Mouse (Mus musculus) heart, embryonic 15.5 days (tissue): ENCODE data around the gene Ttc7b. TPM values are rescaled to one million over a fixed set of nuclear protein-coding genes. Genes with fewer than 3 reads are reported as not detected.

ENCODE experiments used
- ATAC-seq: fragments of 200-750 bp; cut with Nextera tagmentation; replicated peaks from 2 replicates; pipeline ENCODE4 v1.8.0; 2017; ENCODE audit warnings: low read depth, moderate TSS enrichment; ENCODE audit not compliant: insufficient number of reproducible peaks, insufficient read depth, low FRiP score
- H3K27ac ChIP-seq: fragments of 300-500 bp; sonication (generic); 2 replicates; pipeline ENCODE4 v1.5.1; 2015; ENCODE audit warnings: mild to moderate bottlenecking, inconsistent platforms
- H3K27me3 ChIP-seq: fragments of 300-500 bp; sonication (generic); 2 replicates; pipeline ENCODE4 v1.6.1; 2015; ENCODE audit warnings: inconsistent platforms
- H3K36me3 ChIP-seq: fragments of 300-500 bp; sonication (generic); 2 replicates; pipeline ENCODE4 v1.6.1; 2015; ENCODE audit warnings: mild to moderate bottlenecking, inconsistent platforms
- H3K4me1 ChIP-seq: fragments of 300-500 bp; sonication (generic); replicated peaks from 2 replicates; pipeline ENCODE4 v1.6.1; 2015; ENCODE audit warnings: inconsistent platforms
- H3K4me2 ChIP-seq: fragments of 300-500 bp; sonication (generic); 2 replicates; pipeline ENCODE4 v1.6.1; 2015; ENCODE audit warnings: inconsistent platforms, mild to moderate bottlenecking, moderate library complexity
- H3K4me3 ChIP-seq: fragments of 300-500 bp; sonication (generic); 2 replicates; pipeline ENCODE4 v1.5.1; 2015; ENCODE audit warnings: mild to moderate bottlenecking, inconsistent platforms
- H3K9ac ChIP-seq: fragments of 300-500 bp; sonication (generic); 2 replicates; pipeline ENCODE4 v1.6.1; 2015; ENCODE audit warnings: mild to moderate bottlenecking, inconsistent platforms
- H3K9me3 ChIP-seq: fragments of 300-500 bp; sonication (generic); replicated peaks from 2 replicates; pipeline ENCODE4 v1.6.1; 2016; ENCODE audit warnings: inconsistent platforms
- WGBS: fragments of 180-500 bp; shearing (Covaris S2); methylation state at CpG from one replicate; pipeline ENCODE4 v1.1.7; 2015; ENCODE audit warnings: mixed read lengths; 5-methylcytosine and 5-hydroxymethylcytosine counted together
- polyA plus RNA-seq: library from polyadenylated mRNA; unstranded; fragments of >200 nt; fragmentation: Nextera tagmentation; extraction: Ambion mirVana; gene quantifications from 2 replicates; pipeline ENCODE4 v1.2.1, GENCODE M21; 2015

The Ttc7b gene
- polyA plus RNA-seq, 1 experiment from 2014 or later = 9.2 TPM

GRCm38 (mm10) chr12:100508668-100509067, 12.0 kb downstream of the Ttc7b start:
- Histone ChIP-seq H3K9ac (no peak overlapping the region), H3K4me1 (peaks cover 27% of the 10 kb centered on the region), H3K4me3 (no peak overlapping the region), H3K36me3 (no peaks in the 10 kb centered on the region), H3K27me3 (no peaks in the 10 kb centered on the region), H3K4me2 (no peak overlapping the region), H3K9me3 (no peaks in the 10 kb centered on the region), H3K27ac (peak overlapping the region; percentile 22; the same call in 1 of the 2 replicates)
- 71% methylated on average over 5 of the region's 5 CpGs for WGBS
- ATAC-seq = no peak

GRCm38 (mm10) chr12:100505484-100505883, 15.1 kb downstream of the Ttc7b start:
- no peak for ATAC-seq
- 97% methylated on average over 1 of the region's 1 CpGs for WGBS
- Histone ChIP-seq H3K4me2 (no peak overlapping the region), H3K4me3 (no peak overlapping the region), H3K36me3 (no peaks in the 10 kb centered on the region), H3K27ac (no peak overlapping the region), H3K4me1 (peaks cover 23% of the 10 kb centered on the region; the same call in 1 of the 2 replicates), H3K9me3 (no peaks in the 10 kb centered on the region), H3K9ac (no peak overlapping the region), H3K27me3 (no peaks in the 10 kb centered on the region)

GRCm38 (mm10) chr12:100504585-100504984, 16.0 kb downstream of the Ttc7b start:
- Histone ChIP-seq H3K36me3 (0 out of 2 replicates have a peak, but pooled peaks cover 5% of the 10 kb centered on the region), H3K9me3 (no peaks in the 10 kb centered on the region), H3K4me3 (no peak overlapping the region), H3K4me2 (no peak overlapping the region), H3K27me3 (no peaks in the 10 kb centered on the region), H3K9ac (no peak overlapping the region), H3K4me1 (peaks cover 21% of the 10 kb centered on the region; the same call in 1 of the 2 replicates), H3K27ac (no peak overlapping the region)
- WGBS = 94% methylated on average over 2 of the region's 2 CpGs
- ATAC-seq = no peak

- WGBS = 81% methylated on average over 4 of the region's 4 CpGs
- peaks cover 21% of the 10 kb centered on the region; the same call in 1 of the 2 replicates for H3K4me1 ChIP-seq
- H3K9me3 ChIP-seq = no peaks in the 10 kb centered on the region
- peak overlapping the region; percentile 14; the same call in 1 of the 2 replicates for H3K27ac ChIP-seq
- H3K4me2 ChIP-seq = no peak overlapping the region
- ATAC-seq = no peak
- H3K9ac ChIP-seq = no peak overlapping the region
- H3K27me3 ChIP-seq = no peaks in the 10 kb centered on the region
- H3K36me3 ChIP-seq = 0 out of 2 replicates have a peak, but pooled peaks cover 14% of the 10 kb centered on the region
- no peak overlapping the region for H3K4me3 ChIP-seq
These were observed 17.0 kb downstream of the Ttc7b start for GRCm38 (mm10) chr12:100503659-100504058.

GRCm38 (mm10) chr12:100502544-100502943, 18.1 kb downstream of the Ttc7b start:
- Histone ChIP-seq H3K4me3 (no peak overlapping the region), H3K4me2 (no peak overlapping the region), H3K27ac (no peak overlapping the region), H3K36me3 (peaks cover 22% of the 10 kb centered on the region; the same call in 1 of the 2 replicates), H3K9ac (no peak overlapping the region), H3K9me3 (no peaks in the 10 kb centered on the region), H3K4me1 (peaks cover 21% of the 10 kb centered on the region; the same call in 1 of the 2 replicates), H3K27me3 (no peaks in the 10 kb centered on the region)
- ATAC-seq = no peak
- WGBS = 72% methylated on average over 3 of the region's 3 CpGs

- H3K4me1 ChIP-seq = peaks cover 21% of the 10 kb centered on the region; the same call in 1 of the 2 replicates
- H3K9me3 ChIP-seq = no peaks in the 10 kb centered on the region
- no peak overlapping the region for H3K4me2 ChIP-seq
- H3K27ac ChIP-seq = no peak overlapping the region
- ATAC-seq = no peak
- no peak overlapping the region for H3K4me3 ChIP-seq
- H3K27me3 ChIP-seq = no peaks in the 10 kb centered on the region
- WGBS = 70% methylated on average over 4 of the region's 4 CpGs
- peaks cover 29% of the 10 kb centered on the region; the same call in 1 of the 2 replicates for H3K36me3 ChIP-seq
- H3K9ac ChIP-seq = no peak overlapping the region
These were observed 19.4 kb downstream of the Ttc7b start for GRCm38 (mm10) chr12:100501261-100501660.

- Histone ChIP-seq H3K4me3 (no peak overlapping the region), H3K27me3 (no peaks in the 10 kb centered on the region), H3K36me3 (peaks cover 35% of the 10 kb centered on the region; the same call in 1 of the 2 replicates), H3K9ac (no peak overlapping the region), H3K4me1 (peaks cover 13% of the 10 kb centered on the region; the same call in 1 of the 2 replicates), H3K27ac (no peak overlapping the region), H3K4me2 (no peak overlapping the region), H3K9me3 (no peaks in the 10 kb centered on the region)
- WGBS = 90% methylated on average over 13 of the region's 13 CpGs
- no peak for ATAC-seq
These were observed 21.2 kb downstream of the Ttc7b start for GRCm38 (mm10) chr12:100499469-100499868.

GRCm38 (mm10) chr12:100498006-100498405, 22.6 kb downstream of the Ttc7b start:
- no peaks in the 10 kb centered on the region for H3K27me3 ChIP-seq
- WGBS = 92% methylated on average over 5 of the region's 5 CpGs
- no peak overlapping the region for H3K4me2 ChIP-seq
- no peak overlapping the region for H3K4me3 ChIP-seq
- no peak overlapping the region for H3K9ac ChIP-seq
- H3K36me3 ChIP-seq = peaks cover 39% of the 10 kb centered on the region; the same call in 1 of the 2 replicates
- H3K9me3 ChIP-seq = no peaks in the 10 kb centered on the region
- ATAC-seq = no peak
- H3K27ac ChIP-seq = no peak overlapping the region
- H3K4me1 ChIP-seq = 0 out of 2 replicates have a peak, but pooled peaks cover 4% of the 10 kb centered on the region

- H3K4me1 ChIP-seq = no peaks in the 10 kb centered on the region
- no peak for ATAC-seq
- H3K27ac ChIP-seq = no peak overlapping the region
- no peak overlapping the region for H3K4me2 ChIP-seq
- H3K4me3 ChIP-seq = no peak overlapping the region
- H3K27me3 ChIP-seq = no peaks in the 10 kb centered on the region
- peaks cover 53% of the 10 kb centered on the region; the same call in 1 of the 2 replicates for H3K36me3 ChIP-seq
- WGBS = 94% methylated on average over 7 of the region's 7 CpGs
- no peaks in the 10 kb centered on the region for H3K9me3 ChIP-seq
- H3K9ac ChIP-seq = no peak overlapping the region
These were observed 25.5 kb downstream of the Ttc7b start for GRCm38 (mm10) chr12:100495083-100495482.

- no peaks in the 10 kb centered on the region for H3K27me3 ChIP-seq
- no peak overlapping the region for H3K4me3 ChIP-seq
- no peaks in the 10 kb centered on the region for H3K9me3 ChIP-seq
- H3K4me1 ChIP-seq = no peaks in the 10 kb centered on the region
- no peak overlapping the region for H3K9ac ChIP-seq
- WGBS = 81% methylated on average over 5 of the region's 5 CpGs
- H3K36me3 ChIP-seq = peaks cover 38% of the 10 kb centered on the region; the same call in 1 of the 2 replicates
- no peak overlapping the region for H3K27ac ChIP-seq
- H3K4me2 ChIP-seq = no peak overlapping the region
- no peak for ATAC-seq
These were observed 27.4 kb downstream of the Ttc7b start for GRCm38 (mm10) chr12:100493211-100493610.

GRCm38 (mm10) chr12:100492676-100493075, 27.9 kb downstream of the Ttc7b start:
- no peak for ATAC-seq
- Histone ChIP-seq H3K4me1 (no peaks in the 10 kb centered on the region), H3K4me3 (no peak overlapping the region), H3K36me3 (peaks cover 33% of the 10 kb centered on the region; the same call in 1 of the 2 replicates), H3K4me2 (no peak overlapping the region), H3K9ac (no peak overlapping the region), H3K9me3 (no peaks in the 10 kb centered on the region), H3K27me3 (no peaks in the 10 kb centered on the region), H3K27ac (no peak overlapping the region)
- 79% methylated on average over 3 of the region's 3 CpGs for WGBS

GRCm38 (mm10) chr12:100491967-100492611, 28.5 kb downstream of the Ttc7b start:
- no peaks in the 10 kb centered on the region for H3K9me3 ChIP-seq
- no peak overlapping the region for H3K27ac ChIP-seq
- ATAC-seq = no peak
- H3K4me1 ChIP-seq = no peaks in the 10 kb centered on the region
- WGBS = 93% methylated on average over 10 of the region's 10 CpGs
- no peak overlapping the region for H3K4me2 ChIP-seq
- H3K36me3 ChIP-seq = peaks cover 27% of the 10 kb centered on the region; the same call in 1 of the 2 replicates
- H3K9ac ChIP-seq = no peak overlapping the region
- no peaks in the 10 kb centered on the region for H3K27me3 ChIP-seq
- no peak overlapping the region for H3K4me3 ChIP-seq
